Mouse (Mus musculus): ENCODE results near the gene Rpl32. TPM values are rescaled to one million over a fixed set of nuclear protein-coding genes. Genes with fewer than 3 reads are reported as not detected.

The Rpl32 gene
- polyA plus RNA-seq, 1 experiment, result 1,149 TPM

- no peak for DNase-seq (ENCODE audit: extremely low spot score in 1 of 2, low spot score in 1 of 2)
Observed at GRCm38 (mm10) chr6:115818129-115818528, 9.6 kb upstream of the Rpl32 start.

GRCm38 (mm10) chr6:115815041-115815440 lies 6.5 kb upstream of the Rpl32 start:
- no peak for DNase-seq (ENCODE audit: extremely low spot score in 1 of 2, low spot score in 1 of 2)

GRCm38 (mm10) chr6:115814104-115814503 lies 5.6 kb upstream of the Rpl32 start:
- DNase-seq (ENCODE audit: extremely low spot score in 1 of 2, low spot score in 1 of 2), result peak; percentile 43 to 68

- DNase-seq (ENCODE audit: extremely low spot score in 1 of 2, low spot score in 1 of 2), result no peak
Observed at GRCm38 (mm10) chr6:115811606-115812005, 3.1 kb upstream of the Rpl32 start.

DNA sequence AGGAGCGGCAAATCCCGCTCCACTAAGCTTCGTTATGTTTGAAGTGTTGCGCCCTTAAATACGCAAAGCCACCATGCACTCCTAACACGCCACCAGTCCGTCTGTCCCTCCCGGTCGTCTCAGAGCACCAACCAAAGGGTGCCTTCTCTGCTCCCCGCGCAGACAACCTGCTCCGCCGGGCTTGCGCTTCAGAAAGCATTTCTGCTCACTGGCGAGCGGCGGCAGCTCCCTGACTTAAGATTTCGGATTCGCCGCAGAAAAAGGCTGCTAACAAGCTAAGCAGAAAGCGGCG lies 405 bp downstream of the Rpl32 start:
- peak in 1 of 2 experiments; percentile 31 for DNase-seq (ENCODE audit: extremely low spot score in 1 of 2, low spot score in 1 of 2)

DNA sequence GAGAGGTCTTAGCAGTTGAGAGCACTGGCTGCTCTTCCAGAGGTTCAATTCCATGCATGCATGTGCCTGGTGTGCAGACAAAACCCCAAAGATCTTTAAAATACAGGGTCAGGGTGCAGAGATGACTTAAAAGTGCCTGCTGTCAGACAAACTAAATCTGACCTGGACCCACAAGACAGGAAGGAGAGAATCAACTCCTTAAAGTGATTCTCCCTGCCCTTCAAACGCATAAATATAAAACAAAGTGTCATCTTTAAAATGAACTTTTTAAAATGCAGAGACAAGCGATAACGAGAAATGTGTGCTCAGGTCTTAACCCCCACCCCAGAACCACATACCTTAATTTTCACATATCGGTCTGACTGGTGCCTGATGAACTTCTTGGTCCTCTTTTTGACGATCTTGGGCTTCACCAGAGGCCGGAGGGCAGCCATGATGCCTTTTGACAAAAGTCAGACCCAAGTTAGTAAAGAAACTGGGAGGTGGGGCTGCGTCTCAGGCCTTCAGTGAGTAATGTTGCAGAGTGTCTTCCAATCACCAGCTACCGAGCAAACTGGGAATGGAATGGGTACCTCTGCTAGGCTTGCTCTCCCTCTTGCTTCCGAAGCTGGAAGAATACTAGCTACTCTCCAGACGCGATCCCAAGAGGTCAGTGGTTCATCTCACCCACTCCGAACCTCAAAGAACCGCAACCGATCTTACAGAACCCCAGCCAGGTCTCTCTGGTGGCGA lies 917 bp downstream of the Rpl32 start:
- no peak for DNase-seq (ENCODE audit: extremely low spot score in 1 of 2, low spot score in 1 of 2)

GRCm38 (mm10) chr6:115804432-115805192 lies 3.9 kb downstream of the Rpl32 start:
- DNase-seq (ENCODE audit: extremely low spot score in 1 of 2, low spot score in 1 of 2), result no peak

DNA sequence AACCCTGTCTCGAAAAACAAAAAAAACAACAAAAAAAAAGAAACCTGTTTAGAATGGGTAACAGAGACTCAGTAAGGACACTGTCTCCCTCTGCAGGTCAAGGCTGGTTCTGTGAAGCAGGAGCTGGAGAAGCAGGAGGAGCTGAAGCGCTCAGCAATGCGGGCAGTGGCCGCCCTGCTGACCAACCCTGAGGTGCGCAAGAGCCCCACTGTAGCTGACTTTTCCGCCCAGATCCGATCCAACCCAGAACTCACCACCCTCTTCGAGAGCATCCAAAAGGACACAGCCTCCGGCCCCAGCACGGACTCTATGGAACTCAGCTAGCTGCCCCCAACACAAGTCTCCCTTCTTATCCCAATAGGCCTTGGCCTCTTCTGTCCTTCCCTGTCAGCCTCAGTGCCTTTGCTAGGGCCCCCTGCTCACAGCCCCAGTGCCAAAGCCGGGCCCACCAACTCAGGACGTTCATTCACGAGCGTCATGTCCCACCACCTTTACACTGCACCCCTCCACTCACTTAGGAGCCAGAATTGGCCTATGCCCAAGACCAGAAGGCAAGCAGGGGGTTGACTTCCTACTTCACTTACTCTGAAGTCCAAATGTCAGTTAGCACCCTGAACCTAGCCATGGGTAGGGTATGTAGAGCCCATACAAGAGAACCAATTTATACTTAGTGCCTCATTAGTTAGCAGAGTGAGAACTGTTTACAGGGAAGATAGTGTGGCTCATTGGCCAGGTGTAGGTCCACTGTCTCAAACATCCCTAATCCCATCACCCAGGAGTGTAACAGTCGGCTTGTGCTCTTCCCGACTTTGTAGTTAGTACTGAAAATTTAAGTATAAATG lies 4.8 kb downstream of the Rpl32 start:
- DNase-seq (ENCODE audit: extremely low spot score in 1 of 2, low spot score in 1 of 2), result peak; percentile 59 to 86

- no peak for DNase-seq (ENCODE audit: extremely low spot score in 1 of 2, low spot score in 1 of 2)
Observed at GRCm38 (mm10) chr6:115801811-115802210, 6.7 kb downstream of the Rpl32 start.

DNA sequence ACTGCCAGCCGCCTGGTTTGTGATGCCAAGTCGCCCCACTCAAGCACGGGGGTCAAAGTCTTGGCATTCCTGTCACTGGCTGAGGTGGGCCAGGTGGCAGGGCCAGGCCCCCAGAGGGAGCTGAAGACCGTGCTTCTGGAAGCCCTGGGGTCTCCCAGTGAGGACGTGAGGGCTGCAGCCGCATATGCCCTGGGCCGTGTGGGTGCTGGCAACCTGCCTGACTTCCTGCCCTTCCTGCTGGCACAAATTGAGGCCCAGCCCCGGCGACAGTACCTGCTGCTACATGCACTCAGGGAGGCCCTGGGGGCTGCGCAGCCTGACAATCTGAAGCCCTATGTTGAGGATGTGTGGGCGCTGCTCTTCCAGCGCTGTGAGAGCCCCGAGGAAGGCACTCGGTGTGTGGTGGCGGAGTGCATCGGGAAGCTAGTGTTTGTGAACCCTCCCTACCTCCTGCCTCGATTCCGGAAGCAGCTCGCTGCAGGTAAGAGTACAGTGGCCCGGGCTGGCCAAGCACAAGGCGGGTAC lies 15.8 kb downstream of the Rpl32 start:
- no peak for DNase-seq (ENCODE audit: extremely low spot score in 1 of 2, low spot score in 1 of 2)

DNA sequence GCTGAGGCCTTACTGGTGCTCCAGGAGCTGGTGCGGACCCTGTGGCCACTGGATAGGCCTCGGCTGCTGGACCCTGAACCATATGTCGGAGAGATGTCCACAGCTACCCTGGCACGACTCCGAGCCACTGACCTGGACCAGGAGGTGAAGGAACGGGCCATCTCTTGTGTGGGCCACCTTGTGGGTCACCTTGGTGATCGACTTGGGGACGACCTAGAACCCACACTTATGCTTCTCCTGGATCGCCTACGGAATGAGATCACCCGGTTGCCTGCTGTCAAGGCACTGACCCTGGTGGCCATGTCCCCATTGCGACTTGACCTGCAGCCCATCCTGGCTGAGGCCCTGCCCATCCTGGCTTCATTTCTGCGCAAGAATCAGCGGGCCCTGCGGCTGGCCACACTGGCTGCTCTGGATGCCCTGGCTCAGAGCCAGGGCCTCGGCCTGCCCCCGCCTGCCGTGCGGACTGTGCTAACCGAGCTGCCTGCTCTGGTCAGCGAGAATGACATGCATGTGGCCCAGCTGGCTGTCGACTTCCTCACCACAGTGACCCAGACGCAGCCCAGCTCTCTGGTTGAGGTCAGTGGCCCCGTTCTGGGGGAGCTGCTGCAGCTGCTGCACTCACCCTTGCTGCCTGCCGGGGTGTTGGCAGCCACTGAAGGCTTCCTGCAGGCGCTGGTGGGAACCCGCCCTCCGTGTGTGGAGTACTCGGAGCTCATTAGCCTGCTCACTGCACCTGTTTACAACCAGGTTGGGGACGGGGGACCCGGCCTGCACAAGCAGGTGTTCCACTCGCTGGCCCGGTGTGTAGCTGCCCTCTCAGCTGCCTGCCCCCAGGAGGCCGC lies 16.5 kb downstream of the Rpl32 start:
- no peak for DNase-seq (ENCODE audit: extremely low spot score in 1 of 2, low spot score in 1 of 2)

DNA sequence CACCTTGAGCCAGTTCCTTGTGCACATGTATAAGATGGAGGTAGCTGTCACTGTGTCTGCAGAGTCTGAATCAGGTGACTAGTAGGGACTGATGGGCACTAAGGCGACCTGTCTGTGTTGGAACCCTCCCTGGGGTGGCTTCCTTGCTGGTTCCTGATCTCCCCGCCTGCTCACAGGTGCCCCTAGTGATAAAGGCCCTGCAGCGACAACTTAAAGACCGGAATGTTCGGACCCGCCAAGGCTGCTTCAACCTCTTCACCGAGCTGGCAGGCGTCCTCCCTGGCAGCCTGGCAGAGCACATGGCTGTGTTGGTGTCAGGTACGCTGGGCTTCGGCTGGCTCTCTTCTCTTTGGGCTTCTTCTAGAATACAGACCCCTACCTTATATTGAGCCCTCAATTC lies 17.5 kb downstream of the Rpl32 start:
- no peak for DNase-seq (ENCODE audit: extremely low spot score in 1 of 2, low spot score in 1 of 2)

DNA sequence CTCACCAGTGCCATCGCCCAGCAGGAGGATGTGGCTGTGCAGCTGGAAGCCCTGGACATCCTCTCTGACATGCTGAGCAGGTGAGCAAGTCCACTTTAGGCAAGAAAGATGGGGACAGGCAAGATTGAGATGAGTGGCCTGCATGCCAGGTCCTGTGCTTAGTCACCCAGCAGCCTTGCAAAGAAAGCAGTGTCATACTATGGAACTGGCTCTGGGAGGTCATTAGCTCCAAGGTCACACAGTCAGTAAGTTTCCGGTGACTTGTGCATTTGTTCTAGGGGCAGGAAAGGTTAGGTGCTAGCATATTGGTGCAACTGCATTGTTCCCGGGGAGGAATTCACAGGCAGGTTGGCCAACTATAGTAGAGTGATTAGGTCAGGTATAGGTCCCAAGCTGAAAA lies 25.8 kb downstream of the Rpl32 start:
- no peak for DNase-seq (ENCODE audit: extremely low spot score in 1 of 2, low spot score in 1 of 2)

DNA sequence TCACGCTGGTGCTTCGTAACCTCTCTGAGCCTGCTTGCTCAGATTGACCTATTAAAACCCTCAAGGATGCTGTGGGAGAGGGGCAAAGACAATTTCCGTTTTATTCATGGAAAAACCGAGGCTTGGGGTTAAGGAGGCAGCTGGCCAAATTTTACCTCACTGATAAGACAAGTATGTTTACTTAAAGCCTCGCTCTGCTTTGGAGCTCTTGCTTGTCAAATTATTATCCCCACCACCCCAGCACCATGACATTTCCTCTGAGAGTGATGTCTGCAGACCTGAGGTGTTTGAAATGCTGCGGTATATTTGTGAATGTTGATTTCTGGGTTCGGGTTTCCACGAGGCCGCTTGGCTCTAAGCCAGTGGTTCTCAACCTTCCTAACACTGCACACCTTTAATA lies 32.2 kb downstream of the Rpl32 start:
- no peak for DNase-seq (ENCODE audit: extremely low spot score in 1 of 2, low spot score in 1 of 2)

DNA sequence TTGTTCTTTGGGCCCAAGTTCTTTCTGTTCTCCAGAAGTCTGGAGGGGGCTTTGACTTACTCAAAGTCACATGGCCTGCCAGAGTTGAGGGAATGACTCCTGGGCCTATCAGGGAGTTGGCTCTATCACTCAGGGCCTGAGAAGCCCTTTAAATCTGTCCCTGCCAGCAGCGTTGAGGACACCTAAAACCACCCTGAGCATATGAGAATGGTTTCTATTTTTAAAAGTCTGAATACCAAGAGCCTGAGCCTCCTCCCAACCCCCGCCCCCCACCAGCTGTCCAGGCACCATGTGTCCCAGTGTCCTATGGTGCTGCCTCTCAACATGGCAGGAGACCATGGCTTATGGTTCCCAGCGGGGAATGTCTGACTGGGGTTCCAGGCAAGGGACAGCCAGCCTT lies 32.7 kb downstream of the Rpl32 start:
- DNase-seq (ENCODE audit: extremely low spot score in 1 of 2, low spot score in 1 of 2), result no peak

GRCm38 (mm10) chr6:115774501-115774921 lies 34.0 kb downstream of the Rpl32 start, which contains the start of gene Cand2:
Cand2 (plus strand) TSS chr6:115774538.
- peak in 1 of 2 experiments; percentile 4 for DNase-seq (ENCODE audit: extremely low spot score in 1 of 2, low spot score in 1 of 2)

DNA sequence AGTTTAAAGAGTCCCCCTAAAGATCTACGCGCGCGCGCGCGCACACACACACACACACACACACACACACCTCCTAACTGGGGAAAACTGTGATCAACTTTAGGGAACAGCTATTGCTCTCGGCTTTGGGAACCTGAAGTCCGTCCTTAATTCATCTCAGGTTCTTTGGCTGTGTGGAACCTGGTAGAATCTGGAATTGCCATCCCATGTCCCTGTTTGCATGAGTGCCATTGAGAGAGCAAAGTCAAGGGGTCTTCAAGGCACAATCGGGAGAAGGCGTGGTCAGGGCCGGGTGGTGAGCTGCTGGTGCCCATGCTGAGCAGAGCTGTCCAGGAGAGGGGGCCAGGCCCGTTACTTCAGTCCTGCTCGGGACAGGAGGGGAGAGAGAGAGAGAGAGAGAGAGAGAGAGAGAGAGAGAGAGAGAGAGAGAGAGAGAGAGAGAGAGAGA lies 34.6 kb downstream of the Rpl32 start:
- peak in 1 of 2 experiments; percentile 10 for DNase-seq (ENCODE audit: extremely low spot score in 1 of 2, low spot score in 1 of 2)

DNA sequence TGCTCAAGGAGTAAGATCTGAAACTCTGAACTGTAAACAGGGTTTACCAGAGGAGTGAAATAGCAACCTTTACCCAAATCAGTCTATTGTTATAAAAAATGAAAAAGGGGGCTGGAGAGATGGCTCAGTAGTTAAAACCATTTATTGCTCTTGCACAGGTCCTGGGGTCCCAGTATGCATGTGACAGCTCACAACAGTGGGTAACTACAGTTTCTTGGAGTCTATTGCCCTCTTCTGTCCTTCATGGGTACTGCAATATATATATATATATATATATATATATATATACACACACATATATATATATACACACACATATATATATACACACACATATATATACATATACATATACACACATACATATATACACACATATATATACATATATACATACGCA lies 35.9 kb downstream of the Rpl32 start:
- DNase-seq (ENCODE audit: extremely low spot score in 1 of 2, low spot score in 1 of 2), result no peak

DNA sequence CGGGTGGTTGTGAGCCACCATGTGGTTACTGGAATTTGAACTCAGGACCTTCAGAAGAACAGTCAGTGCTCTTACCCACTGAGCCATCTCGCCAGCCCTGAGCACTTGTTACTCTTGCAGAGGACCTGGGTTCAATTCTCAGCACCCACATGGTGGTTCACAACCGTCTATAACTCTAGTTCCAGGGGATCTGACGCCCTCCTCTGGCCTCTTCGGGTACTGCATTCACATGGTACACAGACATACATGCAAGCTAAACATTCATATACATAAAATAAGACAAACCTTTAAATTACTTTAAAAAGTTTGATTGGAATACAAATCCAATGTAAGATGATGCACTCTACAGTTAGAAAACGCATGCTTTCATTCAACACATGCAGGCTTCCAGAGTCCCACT lies 36.3 kb downstream of the Rpl32 start:
- DNase-seq (ENCODE audit: extremely low spot score in 1 of 2, low spot score in 1 of 2), result no peak

- DNase-seq (ENCODE audit: extremely low spot score in 1 of 2, low spot score in 1 of 2), result no peak
Observed at GRCm38 (mm10) chr6:115770852-115771251, 37.7 kb downstream of the Rpl32 start.
